9 mouse cellular contexts compared by ENCODE assay signal in genomic region chr9:109096856-109097255, GRCm38 (mm10). TPM values are rescaled to one million over a fixed set of nuclear protein-coding genes. Genes with fewer than 3 reads are reported as not detected.
A peak's percentile ranks its signal among the peaks of the same experiment; 100 is the strongest.
DNase-seq lines count a peak whose midpoint lies in the region; ATAC-seq and TF ChIP-seq lines count a peak whose summit lies in the region.
"Had no signal": no experiment of that assay in that cellular context is flagged by ENCODE, and none has a peak within 500 bp of the region (broad histone marks: within the 10 kb centered on the region; RNA-seq: fewer than 3 reads in every experiment).

No protein-coding gene starts in this region.

- no peak for ATAC-seq in hindbrain, embryonic 12.5 days (ENCODE audit: low FRiP score)
- no peak for ATAC-seq in lung, embryonic 15.5 days (ENCODE audit: borderline replicate concordance, extremely low read depth, low FRiP score, low TSS enrichment)
- ATAC-seq in megakaryocyte progenitor cell, adult 5-6 weeks (replicated peaks; ENCODE audit: poor library complexity), result no peak
- ATAC-seq in frontal cortex, adult (ENCODE audit: low TSS enrichment), result no peak

- no peak for TF ChIP-seq POLR2A in ES-Bruce4 (IDR thresholded peaks at IDR 0.05; ENCODE audit: insufficient read depth, low read length)

- H3K4me3 ChIP-seq in ES-Bruce4 (ENCODE audit: low read depth, low read length), result peak overlapping the region; percentile 19
- peak overlapping the region; percentile 46 for H3K4me3 ChIP-seq in hindbrain, embryonic 12.5 days
- H3K4me3 ChIP-seq in lung, embryonic 15.5 days, result peak overlapping the region; percentile 79
- H3K4me3 ChIP-seq: megakaryocyte, embryonic 14.5 days had no signal

- H3K4me2 ChIP-seq in hindbrain, embryonic 12.5 days (replicated peaks), result peak overlapping the region; percentile 94
- peak overlapping the region; percentile 83 for H3K4me2 ChIP-seq in lung, embryonic 15.5 days

- no peak for TF ChIP-seq EP300 in ES-Bruce4 (IDR thresholded peaks at IDR 0.05; ENCODE audit: insufficient read depth, low read depth, low read length)

- 0 out of 2 replicates have a peak overlapping the region, but pooled peaks have one; percentile 21 for H3K27ac ChIP-seq in ES-Bruce4 (ENCODE audit: insufficient read depth, low read length)
- peak overlapping the region; percentile 98 for H3K27ac ChIP-seq in hindbrain, embryonic 12.5 days
- H3K27ac ChIP-seq in lung, embryonic 15.5 days, result peak overlapping the region; percentile 99

- peaks cover 6% of the 10 kb centered on the region for H3K4me1 ChIP-seq in ES-Bruce4 (ENCODE audit: control insufficient read depth, insufficient read depth, low read length)
- H3K4me1 ChIP-seq in hindbrain, embryonic 12.5 days, result peaks cover 58% of the 10 kb centered on the region
- H3K4me1 ChIP-seq in lung, embryonic 15.5 days, result peaks cover 62% of the 10 kb centered on the region

- no peaks in the 10 kb centered on the region for H3K9me3 ChIP-seq in ES-Bruce4 (replicated peaks; ENCODE audit: control insufficient read depth, insufficient read depth, low read length, poor library complexity, severe bottlenecking)
- no peaks in the 10 kb centered on the region for H3K9me3 ChIP-seq in hindbrain, embryonic 12.5 days (replicated peaks)
- no peaks in the 10 kb centered on the region for H3K9me3 ChIP-seq in lung, embryonic 15.5 days
- H3K9me3 ChIP-seq: megakaryocyte, embryonic 14.5 days had no signal

- H3K36me3 ChIP-seq in ES-Bruce4 (ENCODE audit: control insufficient read depth, insufficient read depth, low read length, poor library complexity, severe bottlenecking), result no peaks in the 10 kb centered on the region; the same call in 1 of the 2 replicates
- peaks cover 35% of the 10 kb centered on the region for H3K36me3 ChIP-seq in hindbrain, embryonic 12.5 days
- peaks cover 13% of the 10 kb centered on the region for H3K36me3 ChIP-seq in lung, embryonic 15.5 days

- 20% methylated on average over 6 of the region's 6 CpGs for WGBS in hindbrain, embryonic 12.5 days
- 22% methylated on average over 6 of the region's 6 CpGs for WGBS in lung, embryonic 15.5 days

- DNase-seq in ZHBTc4 (ENCODE audit: low read depth, low spot score), result peak; percentile 77
- no peak for DNase-seq in testis, postnatal 14 days (ENCODE audit: low spot score)
- DNase-seq in cerebellum, adult 9-11 months, result no peak

- TF ChIP-seq CTCF in ES-Bruce4 (IDR thresholded peaks at IDR 0.05; ENCODE audit: low read depth, low read length), result no peak

- peak overlapping the region; percentile 83 for H3K9ac ChIP-seq in ES-Bruce4 (ENCODE audit: low read depth, poor library complexity, severe bottlenecking)
- H3K9ac ChIP-seq in hindbrain, embryonic 12.5 days, result peak overlapping the region; percentile 83
- peak overlapping the region; percentile 95 for H3K9ac ChIP-seq in lung, embryonic 15.5 days

- H3K27me3 ChIP-seq in ES-Bruce4 (ENCODE audit: control insufficient read depth, insufficient read depth, low read length, poor library complexity, severe bottlenecking), result no peaks in the 10 kb centered on the region
- no peaks in the 10 kb centered on the region for H3K27me3 ChIP-seq in hindbrain, embryonic 12.5 days
- no peaks in the 10 kb centered on the region for H3K27me3 ChIP-seq in lung, embryonic 15.5 days

RNA-seq across cellular contexts. Expression of gene Plxnb1, which starts 1.7 kb away (rescaled TPM):
- polyA plus RNA-seq in ES-Bruce4 (2011; ENCODE audit: insufficient read depth, insufficient read length, low read depth, missing spikeins), result 16.1 and 19.1 TPM in 2 replicates
- 38.4 and 41.2 TPM in 2 replicates for polyA plus RNA-seq in hindbrain, embryonic 12.5 days (2016; fragmentation: Nextera tagmentation; extraction: Ambion mirVana)
- polyA plus RNA-seq in lung, embryonic 15.5 days (2015; fragmentation: Nextera tagmentation; extraction: Ambion mirVana), result 18.2 and 18.4 TPM in 2 replicates
- total RNA-seq in megakaryocyte progenitor cell, adult 5-6 weeks (2015), result not detected in 2 replicates
- total RNA-seq in megakaryocyte progenitor cell, adult 5-6 weeks (2017), result not detected in 2 replicates

RNA-seq across cellular contexts. Expression of gene Tma7, which starts 14.5 kb away (rescaled TPM):
- polyA plus RNA-seq in ES-Bruce4 (2011; ENCODE audit: insufficient read depth, insufficient read length, low read depth, missing spikeins), result 203 and 225 TPM in 2 replicates
- polyA plus RNA-seq in hindbrain, embryonic 12.5 days (2016; fragmentation: Nextera tagmentation; extraction: Ambion mirVana), result 746 and 747 TPM in 2 replicates
- polyA plus RNA-seq in lung, embryonic 15.5 days (2015; fragmentation: Nextera tagmentation; extraction: Ambion mirVana), result 519 and 556 TPM in 2 replicates
- 411 and 433 TPM in 2 replicates for total RNA-seq in megakaryocyte progenitor cell, adult 5-6 weeks (2015)
- 121 and 130 TPM in 2 replicates for total RNA-seq in megakaryocyte progenitor cell, adult 5-6 weeks (2017)

RNA-seq across cellular contexts. Expression of gene Ccdc51, which starts 14.6 kb away (rescaled TPM):
- 4.9 and 7.0 TPM in 2 replicates for polyA plus RNA-seq in ES-Bruce4 (2011; ENCODE audit: insufficient read depth, insufficient read length, low read depth, missing spikeins)
- 11.9 and 12.1 TPM in 2 replicates for polyA plus RNA-seq in hindbrain, embryonic 12.5 days (2016; fragmentation: Nextera tagmentation; extraction: Ambion mirVana)
- polyA plus RNA-seq in lung, embryonic 15.5 days (2015; fragmentation: Nextera tagmentation; extraction: Ambion mirVana), result 11.2 and 11.5 TPM in 2 replicates
- 5.8 and 8.6 TPM in 2 replicates for total RNA-seq in megakaryocyte progenitor cell, adult 5-6 weeks (2015)
- total RNA-seq in megakaryocyte progenitor cell, adult 5-6 weeks (2017), result 14.6 and 15.2 TPM in 2 replicates

RNA-seq across cellular contexts. Expression of gene Atrip, which starts 22.9 kb away (rescaled TPM):
- polyA plus RNA-seq in ES-Bruce4 (2011; ENCODE audit: insufficient read depth, insufficient read length, low read depth, missing spikeins), result 17.3 and 20.0 TPM in 2 replicates
- polyA plus RNA-seq in hindbrain, embryonic 12.5 days (2016; fragmentation: Nextera tagmentation; extraction: Ambion mirVana), result 29.3 and 31.8 TPM in 2 replicates
- polyA plus RNA-seq in lung, embryonic 15.5 days (2015; fragmentation: Nextera tagmentation; extraction: Ambion mirVana), result 26.4 and 27.0 TPM in 2 replicates
- total RNA-seq in megakaryocyte progenitor cell, adult 5-6 weeks (2015), result 13.3 and 17.6 TPM in 2 replicates
- 15.3 and 20.1 TPM in 2 replicates for total RNA-seq in megakaryocyte progenitor cell, adult 5-6 weeks (2017)

RNA-seq across cellular contexts. Expression of gene Trex1, which starts 37.3 kb away (rescaled TPM):
- 2.4 TPM in 1 of 2 replicates, not detected in the other for polyA plus RNA-seq in ES-Bruce4 (2011; ENCODE audit: insufficient read depth, insufficient read length, low read depth, missing spikeins)
- polyA plus RNA-seq in hindbrain, embryonic 12.5 days (2016; fragmentation: Nextera tagmentation; extraction: Ambion mirVana), result 8.0 and 9.9 TPM in 2 replicates
- 12.7 and 14.0 TPM in 2 replicates for polyA plus RNA-seq in lung, embryonic 15.5 days (2015; fragmentation: Nextera tagmentation; extraction: Ambion mirVana)
- total RNA-seq in megakaryocyte progenitor cell, adult 5-6 weeks (2015), result 22.4 and 24.1 TPM in 2 replicates
- 12.3 and 15.6 TPM in 2 replicates for total RNA-seq in megakaryocyte progenitor cell, adult 5-6 weeks (2017)

Comparison
In these comparisons a context has a peak if more than half of its experiments do, and no peak if none do; other contexts are left out.
1. H3K27ac ChIP-seq: peak in every context shown above with its lines; median percentile 99 in lung, embryonic 15.5 days; 98 in hindbrain, embryonic 12.5 days; 21 in ES-Bruce4.
2. H3K4me3 ChIP-seq: peak in every context shown above with its lines; median percentile 79 in lung, embryonic 15.5 days; 46 in hindbrain, embryonic 12.5 days; 19 in ES-Bruce4.